In the genomic region with DNA sequence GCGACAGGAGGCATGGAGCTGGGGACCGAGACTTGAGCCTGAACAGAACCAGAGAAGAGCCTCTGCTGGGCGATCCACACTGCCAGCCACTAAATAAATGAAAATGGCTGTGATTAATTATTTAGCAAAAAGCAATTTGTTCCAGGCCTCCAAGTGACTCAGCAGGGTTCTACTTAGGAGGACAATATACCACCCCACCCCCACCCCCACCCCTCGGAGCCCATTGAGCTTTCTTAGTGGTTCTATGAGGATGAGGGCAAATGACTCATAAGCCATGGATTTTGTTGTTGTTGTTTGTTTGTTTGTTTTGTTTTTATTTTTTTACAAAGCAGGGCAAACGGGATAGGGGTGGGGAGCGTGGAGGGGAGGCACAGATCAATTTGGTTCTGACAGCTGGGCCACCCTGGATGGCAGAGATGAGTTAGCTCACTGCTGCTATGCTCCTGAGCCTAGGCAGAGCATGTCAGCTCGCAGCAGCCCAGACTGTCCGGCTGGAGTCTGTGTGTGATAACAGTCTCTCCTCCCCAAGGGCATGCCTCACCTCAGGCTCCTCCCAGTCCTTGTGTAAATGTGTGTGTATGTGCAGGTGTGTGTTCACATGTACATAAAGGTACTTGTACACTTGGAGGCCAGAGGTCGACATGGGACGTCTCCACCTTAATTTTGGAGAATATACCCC, we compare ENCODE assay signal across 14 mouse cellular contexts. TPM values are rescaled to one million over a fixed set of nuclear protein-coding genes. Genes with fewer than 3 reads are reported as not detected.
DNase-seq lines count a peak whose midpoint lies in the region; ATAC-seq and TF ChIP-seq lines count a peak whose summit lies in the region.
"Had no signal": no experiment of that assay in that cellular context is flagged by ENCODE, and none has a peak within 500 bp of the region (broad histone marks: within the 10 kb centered on the region; RNA-seq: fewer than 3 reads in every experiment).

No protein-coding gene starts in this region.

- no peaks in the 10 kb centered on the region for H3K36me3 ChIP-seq in liver, postnatal 0 days (replicated peaks; ENCODE audit: insufficient read depth, low read length)
- H3K36me3 ChIP-seq in hindbrain, embryonic 14.5 days (replicated peaks; ENCODE audit: control insufficient read depth, insufficient read depth) = no peaks in the 10 kb centered on the region
- no peaks in the 10 kb centered on the region for H3K36me3 ChIP-seq in limb, embryonic 13.5 days
- no peaks in the 10 kb centered on the region for H3K36me3 ChIP-seq in neural tube, embryonic 15.5 days
- H3K36me3 ChIP-seq: intestine, embryonic 15.5 days had no signal

- H3K27ac ChIP-seq in liver, postnatal 0 days (ENCODE audit: low read depth) = no peak overlapping the region
- H3K27ac ChIP-seq in hindbrain, embryonic 14.5 days = no peak overlapping the region
- H3K27ac ChIP-seq in limb, embryonic 13.5 days = peak overlapping the region; percentile 39; the same call in 1 of the 2 replicates
- H3K27ac ChIP-seq in neural tube, embryonic 15.5 days (replicated peaks) = peak overlapping the region; percentile 13
- H3K27ac ChIP-seq: forebrain, embryonic 13.5 days; intestine, embryonic 15.5 days; kidney, postnatal 0 days had no signal

- 60% methylated on average over 10 of the region's 10 CpGs for WGBS in liver, postnatal 0 days (ENCODE audit: insufficient replicate concordance)
- WGBS in hindbrain, embryonic 14.5 days = 46% methylated on average over 10 of the region's 10 CpGs
- WGBS in limb, embryonic 13.5 days = 60% methylated on average over 10 of the region's 10 CpGs
- 46% methylated on average over 10 of the region's 10 CpGs for WGBS in neural tube, embryonic 15.5 days

- no peak overlapping the region; the same call in 1 of the 2 replicates for H3K9ac ChIP-seq in liver, postnatal 0 days (replicated peaks)
- H3K9ac ChIP-seq in hindbrain, embryonic 14.5 days = no peak overlapping the region
- H3K9ac ChIP-seq in limb, embryonic 13.5 days = no peak overlapping the region
- no peak overlapping the region for H3K9ac ChIP-seq in neural tube, embryonic 15.5 days (replicated peaks)
- H3K9ac ChIP-seq: forebrain, embryonic 13.5 days; intestine, embryonic 15.5 days had no signal

- TF ChIP-seq EP300 in liver, postnatal 0 days (IDR thresholded peaks at IDR 0.05; ENCODE audit: low read depth) = no peak

- no peak for TF ChIP-seq CTCF in liver, postnatal 0 days (IDR thresholded peaks at IDR 0.05; ENCODE audit: low read depth)

- no peaks in the 10 kb centered on the region for H3K9me3 ChIP-seq in liver, postnatal 0 days (ENCODE audit: low read length)
- H3K9me3 ChIP-seq in hindbrain, embryonic 14.5 days (ENCODE audit: control insufficient read depth, low read length) = no peaks in the 10 kb centered on the region
- no peaks in the 10 kb centered on the region for H3K9me3 ChIP-seq in limb, embryonic 13.5 days
- H3K9me3 ChIP-seq in neural tube, embryonic 15.5 days (replicated peaks) = no peaks in the 10 kb centered on the region
- H3K9me3 ChIP-seq: forebrain, embryonic 13.5 days; intestine, embryonic 15.5 days had no signal

- peak; percentile 29 for DNase-seq in liver
- no peak for DNase-seq in liver, postnatal 0 days
- no peak for DNase-seq in hindbrain, embryonic 14.5 days (ENCODE audit: low spot score)
- no peak for DNase-seq in spleen, adult 12 weeks (ENCODE audit: low spot score)
- DNase-seq in left cerebral cortex, adult 9 months (ENCODE audit: low spot score in 2 of 2) = no peak
- DNase-seq: adrenal gland, postnatal 25 days; cerebellum, postnatal 10 days; lung, adult 2 months; thymus, postnatal 25 days had no signal

- ATAC-seq in liver, postnatal 0 days = no peak
- ATAC-seq in hindbrain, embryonic 14.5 days (ENCODE audit: low FRiP score) = peak; percentile 60; the same call in 1 of the 2 replicates
- ATAC-seq in limb, embryonic 13.5 days (ENCODE audit: low FRiP score, low read depth) = peak; percentile 32; the same call in 1 of the 2 replicates
- ATAC-seq in neural tube, embryonic 15.5 days (ENCODE audit: low FRiP score) = no peak
- ATAC-seq: forebrain, embryonic 13.5 days; intestine, embryonic 15.5 days had no signal

- no peaks in the 10 kb centered on the region for H3K27me3 ChIP-seq in liver, postnatal 0 days (ENCODE audit: insufficient read depth, low read length)
- H3K27me3 ChIP-seq in hindbrain, embryonic 14.5 days (ENCODE audit: control insufficient read depth, insufficient read depth, low read length) = no peaks in the 10 kb centered on the region
- no peaks in the 10 kb centered on the region for H3K27me3 ChIP-seq in limb, embryonic 13.5 days
- no peaks in the 10 kb centered on the region for H3K27me3 ChIP-seq in neural tube, embryonic 15.5 days (replicated peaks)
- H3K27me3 ChIP-seq: forebrain, embryonic 13.5 days; intestine, embryonic 15.5 days had no signal

- peaks cover 8% of the 10 kb centered on the region for H3K4me1 ChIP-seq in liver, postnatal 0 days (ENCODE audit: insufficient read depth)
- no peaks in the 10 kb centered on the region for H3K4me1 ChIP-seq in hindbrain, embryonic 14.5 days (replicated peaks; ENCODE audit: control insufficient read depth, insufficient read depth, low read length)
- peaks cover 31% of the 10 kb centered on the region for H3K4me1 ChIP-seq in limb, embryonic 13.5 days
- peaks cover 18% of the 10 kb centered on the region for H3K4me1 ChIP-seq in neural tube, embryonic 15.5 days
- H3K4me1 ChIP-seq: forebrain, embryonic 13.5 days; intestine, embryonic 15.5 days had no signal

- H3K4me3 ChIP-seq in liver, postnatal 0 days (ENCODE audit: low read depth, low read length) = no peak overlapping the region
- H3K4me3 ChIP-seq in hindbrain, embryonic 14.5 days (replicated peaks; ENCODE audit: low read length) = no peak overlapping the region
- no peak overlapping the region for H3K4me3 ChIP-seq in limb, embryonic 13.5 days
- no peak overlapping the region for H3K4me3 ChIP-seq in neural tube, embryonic 15.5 days (replicated peaks)
- H3K4me3 ChIP-seq: forebrain, embryonic 13.5 days; intestine, embryonic 15.5 days had no signal

- no peak overlapping the region for H3K4me2 ChIP-seq in liver, postnatal 0 days (ENCODE audit: low read depth, low read length)
- no peak overlapping the region for H3K4me2 ChIP-seq in hindbrain, embryonic 14.5 days (replicated peaks)
- no peak overlapping the region for H3K4me2 ChIP-seq in limb, embryonic 13.5 days (replicated peaks)
- no peak overlapping the region for H3K4me2 ChIP-seq in neural tube, embryonic 15.5 days
- H3K4me2 ChIP-seq: forebrain, embryonic 13.5 days; intestine, embryonic 15.5 days had no signal

RNA-seq across cellular contexts. Expression of a gene that starts 31.6 kb away (rescaled TPM):
- polyA plus RNA-seq in liver, postnatal 0 days (2015; fragmentation: Nextera tagmentation; extraction: Ambion mirVana) = 6.6 TPM in 2 replicates
- polyA plus RNA-seq in hindbrain, embryonic 14.5 days (2014; fragmentation: Nextera tagmentation; extraction: Ambion mirVana) = 27.6 and 32.1 TPM in 2 replicates
- polyA plus RNA-seq in limb, embryonic 13.5 days (2015; fragmentation: Nextera tagmentation; extraction: Ambion mirVana) = 6.2 and 7.3 TPM in 2 replicates
- polyA plus RNA-seq in neural tube, embryonic 15.5 days (2015; fragmentation: Nextera tagmentation; extraction: Ambion mirVana) = 23.7 and 28.4 TPM in 2 replicates

Comparison
In these comparisons a context has a peak if more than half of its experiments do, and no peak if none do; other contexts are left out.
1. ATAC-seq: peak in hindbrain, embryonic 14.5 days (single experiment) and limb, embryonic 13.5 days (single experiment); none in liver, postnatal 0 days (single experiment) and neural tube, embryonic 15.5 days (single experiment).
2. H3K27ac ChIP-seq: peak in limb, embryonic 13.5 days (single experiment) and neural tube, embryonic 15.5 days (single experiment); none in liver, postnatal 0 days (single experiment) and hindbrain, embryonic 14.5 days (single experiment).